8 mouse cellular contexts compared by ENCODE assay signal in the genomic region with DNA sequence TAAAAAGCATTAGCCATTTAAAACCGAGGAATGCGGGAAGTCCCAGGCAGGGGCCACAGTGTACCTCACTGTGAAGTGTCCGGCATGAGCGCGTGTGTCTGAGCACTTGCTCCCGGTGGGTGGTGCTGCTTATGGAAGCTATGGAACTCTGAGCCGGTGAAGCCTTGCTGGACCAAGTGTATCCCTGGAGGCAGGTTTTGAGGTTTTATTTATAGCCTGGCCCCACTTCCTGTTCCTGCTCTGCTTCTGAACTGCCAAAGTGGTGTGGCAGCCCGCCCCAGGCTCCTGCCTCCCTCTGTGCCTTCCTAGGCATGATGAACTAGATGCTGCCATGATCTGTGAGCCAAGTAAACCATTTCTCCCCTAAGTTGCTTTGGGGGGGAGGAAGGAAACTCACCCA.
DNase-seq lines count a peak whose midpoint lies in the region; TF ChIP-seq lines count a peak whose summit lies in the region.

No protein-coding gene starts in this region.

- intact Hi-C loops in heart, adult 2 months (cut with DNase I) = loop anchor here (2.0 kb wide), 2 partner anchors 15 to 25 kb away; no protein-coding TSS in a partner anchor

- 13% methylated on average over 8 of the region's 8 CpGs for WGBS in heart, adult 2 months

- peak; percentile 70 for DNase-seq in gastrocnemius, adult 18-20 months (ENCODE audit: low spot score)
- no peak for DNase-seq in gastrocnemius, postnatal 4 days (ENCODE audit: low spot score in 2 of 2)
- DNase-seq in 416B (ENCODE audit: low read depth) (peak; percentile 14), adipocyte (ENCODE audit: low spot score) (no peak)
- peak; percentile 61 to 71 for DNase-seq in heart, adult 2 months
- peak; percentile 32 for DNase-seq in kidney, postnatal 14 days
- DNase-seq in left cerebral cortex, adult 9 months (ENCODE audit: low spot score in 2 of 2) = no peak
- no peak for DNase-seq in cerebellum, postnatal 14 days

- H3K27me3 ChIP-seq in heart, adult 2 months (ENCODE audit: control insufficient read depth, insufficient read depth, low read length) = no peaks in the 10 kb centered on the region

- 0 out of 2 replicates have a peak, but pooled peaks have one; percentile 6 for TF ChIP-seq CTCF in heart, adult 2 months (IDR thresholded peaks at IDR 0.05)

- H3K27ac ChIP-seq in heart, adult 2 months = peak overlapping the region; percentile 76

- H3K79me2 ChIP-seq in heart, adult 2 months (replicated peaks; ENCODE audit: control insufficient read depth, insufficient read depth, low read length) = peaks cover 7% of the 10 kb centered on the region

- TF ChIP-seq EP300 in heart, adult 2 months (IDR thresholded peaks at IDR 0.05; ENCODE audit: insufficient read depth, low read depth, low read length) = peak; percentile 73

- H3K9ac ChIP-seq in heart, adult 2 months (ENCODE audit: low read depth, low read length) = no peak overlapping the region

- 0 out of 2 replicates have a peak, but pooled peaks have one; percentile 29 for TF ChIP-seq POLR2A in heart, adult 2 months (IDR thresholded peaks at IDR 0.05; ENCODE audit: insufficient read depth, low read depth, low read length)

- H3K4me3 ChIP-seq in heart, adult 2 months = peak overlapping the region; percentile 17; the same call in 1 of the 2 replicates

- peaks cover 40% of the 10 kb centered on the region for H3K36me3 ChIP-seq in heart, adult 2 months (ENCODE audit: control insufficient read depth, insufficient read depth, low read length)

- H3K4me1 ChIP-seq in heart, adult 2 months (ENCODE audit: control insufficient read depth, insufficient read depth, low read length) = peaks cover 22% of the 10 kb centered on the region

Comparison
In these comparisons a context has a peak if more than half of its experiments do, and no peak if none do; other contexts are left out.
1. DNase-seq: peak in gastrocnemius, adult 18-20 months (single experiment), 416B (single experiment), heart, adult 2 months (2 of 2) and kidney, postnatal 14 days (single experiment); none in gastrocnemius, postnatal 4 days (0 of 2), left cerebral cortex, adult 9 months (0 of 2), adipocyte (single experiment) and cerebellum, postnatal 14 days (0 of 2).